Mouse (Mus musculus) cortical plate, adult 2 months (tissue): Measurements from ENCODE around the gene 4930556J24Rik.

ENCODE experiments used
- CTCF ChIP-seq: fragments of 200-500 bp; IDR thresholded peaks from 2 replicates; pipeline ENCODE4 v1.5.1; 2011; ENCODE audit warnings: mild to moderate bottlenecking, control low read depth, low read length; ENCODE audit not compliant: insufficient read depth; ENCODE audit errors: extremely low read depth
- POLR2A ChIP-seq: fragments of 200-500 bp; IDR thresholded peaks from 2 replicates; pipeline ENCODE4 v1.6.1; 2011; ENCODE audit warnings: mild to moderate bottlenecking, low read length, control low read depth; ENCODE audit not compliant: insufficient read depth; ENCODE audit errors: extremely low read depth

GRCm38 (mm10) chr11:4001603-4002002 lies 25.0 kb upstream of the 4930556J24Rik start:
- TF ChIP-seq CTCF (peak; percentile 83), POLR2A (no peak)
